Mouse (Mus musculus) stomach, postnatal 0 days (tissue): ENCODE measurements at regions not wholly inside any gene's neighbourhood (a gene's known extent, or its start where the extent isn't known, plus 50 kb on each side); places are given as distances from the start of the nearest gene placed in this dataset.

Source experiments
- CTCF ChIP-seq: IDR thresholded peaks from 2 replicates; pipeline ENCODE4 v1.5.1; 2016; ENCODE audit warnings: antibody characterized with exemption, low read depth, mild to moderate bottlenecking, moderate library complexity
- EP300 ChIP-seq: optimal IDR thresholded peaks from 2 replicates; pipeline ENCODE3; 2016; ENCODE audit warnings: antibody characterized with exemption

DNA sequence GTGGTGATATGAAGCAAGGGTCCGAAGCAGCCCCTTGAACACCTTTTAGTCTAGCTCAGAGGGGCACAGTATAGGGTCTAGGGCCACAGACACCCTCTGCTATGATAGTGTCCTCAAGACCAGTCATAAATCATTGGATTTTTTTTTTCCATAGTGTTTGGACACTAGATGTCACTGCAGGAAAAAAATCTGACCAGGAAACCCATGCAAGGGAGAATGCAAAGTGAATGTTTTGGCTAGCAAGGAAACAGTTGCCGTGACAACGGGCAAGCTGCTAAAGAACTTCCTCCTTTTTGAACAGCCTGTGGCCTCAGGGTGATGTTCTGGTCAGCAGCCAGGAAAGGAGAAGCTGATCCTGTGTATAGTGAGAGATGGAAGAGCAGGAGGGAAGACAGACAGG, 165.1 kb downstream of the Sh3bp4 start:
- TF ChIP-seq CTCF (peak; percentile 80), EP300 (no peak)
